Mouse (Mus musculus): ENCODE results near the gene Hist1h4b. TPM values are rescaled to one million over a fixed set of nuclear protein-coding genes. Genes with fewer than 3 reads are reported as not detected.

Gene Hist1h4b
- polyA plus RNA-seq (2012; rRNA removed), result 4.9 and 7.8 TPM in 2 replicates

GRCm38 (mm10) chr13:23756790-23757189, at the start of gene Hist1h4b:
TSS of gene Hist1h4b (plus strand) at chr13:23757013.

GRCm38 (mm10) chr13:23710374-23711089, 46.3 kb upstream of the Hist1h4b start, which contains the start of gene Hfe:
TSS of gene Hfe (minus strand) at chr13:23710854.

DNA sequence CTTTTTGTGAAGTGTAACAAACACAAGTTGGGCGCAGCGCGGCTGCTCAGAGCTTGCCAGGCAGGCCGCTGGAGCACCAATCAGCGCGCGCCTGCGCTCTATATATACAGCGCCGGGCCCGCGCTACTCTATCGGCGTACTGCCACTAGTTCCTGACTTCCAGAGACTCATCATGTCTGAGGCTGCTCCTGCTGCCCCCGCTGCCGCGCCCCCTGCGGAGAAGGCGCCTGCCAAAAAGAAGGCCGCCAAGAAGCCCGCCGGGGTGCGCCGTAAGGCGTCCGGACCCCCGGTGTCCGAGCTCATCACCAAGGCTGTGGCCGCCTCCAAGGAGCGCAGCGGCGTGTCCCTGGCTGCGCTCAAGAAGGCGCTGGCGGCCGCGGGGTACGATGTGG, 18.1 kb upstream of the Hist1h4b start, which contains the start of gene Hist1h1c:
Gene Hist1h1c, plus strand, starts transcription at position 132 of the 392 bp plus-strand sequence.

GRCm38 (mm10) chr13:23745381-23746161, 11.2 kb upstream of the Hist1h4b start, which contains the start of gene Hist1h3c:
TSS of gene Hist1h3c (minus strand) at chr13:23745602.

DNA sequence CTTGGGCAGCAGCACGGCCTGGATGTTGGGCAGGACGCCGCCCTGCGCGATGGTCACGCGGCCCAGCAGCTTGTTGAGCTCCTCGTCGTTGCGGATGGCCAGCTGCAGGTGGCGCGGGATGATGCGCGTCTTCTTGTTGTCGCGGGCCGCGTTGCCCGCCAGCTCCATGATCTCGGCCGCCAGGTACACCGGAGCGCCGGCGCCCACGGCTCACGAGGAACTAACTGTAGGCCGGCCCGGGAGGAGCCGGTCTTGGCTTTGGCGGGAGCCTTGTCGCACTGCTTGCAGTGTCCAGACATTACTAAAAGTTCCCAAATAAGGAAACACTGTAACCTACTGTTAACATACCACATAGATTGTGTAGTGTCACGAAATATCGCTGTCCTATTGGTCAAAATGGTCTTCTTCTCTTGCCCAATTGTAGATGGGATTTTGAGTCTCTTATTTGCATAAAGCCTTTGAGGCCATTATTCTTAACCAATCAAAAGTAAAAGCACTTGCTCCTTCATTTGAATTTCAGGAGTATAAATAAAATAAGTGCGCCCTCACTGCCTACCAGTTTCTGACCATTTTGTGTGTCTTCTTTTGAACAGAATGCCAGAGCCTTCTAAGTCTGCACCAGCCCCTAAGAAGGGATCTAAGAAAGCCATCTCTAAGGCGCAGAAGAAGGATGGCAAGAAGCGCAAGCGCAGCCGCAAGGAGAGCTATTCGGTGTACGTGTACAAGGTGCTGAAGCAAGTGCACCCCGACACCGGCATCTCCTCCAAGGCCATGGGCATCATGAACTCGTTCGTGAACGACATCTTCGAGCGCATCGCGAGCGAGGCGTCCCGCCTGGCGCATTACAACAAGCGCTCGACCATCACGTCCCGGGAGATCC, 10.4 kb upstream of the Hist1h4b start, which contains the start of gene Hist1h2bb:
Gene Hist1h2bb, plus strand, starts transcription at position 534 of the 880 bp plus-strand sequence.

GRCm38 (mm10) chr13:23750839-23751477, 5.9 kb upstream of the Hist1h4b start, which contains the start of gene Hist1h2ab:
TSS of gene Hist1h2ab (plus strand) at chr13:23751126.

GRCm38 (mm10) chr13:23752067-23752741, 4.6 kb upstream of the Hist1h4b start, which contains the start of gene Hist1h3b:
TSS of gene Hist1h3b (plus strand) at chr13:23752267.

GRCm38 (mm10) chr13:23760972-23761864, 4.4 kb downstream of the Hist1h4b start, which contains the start of gene Hist1h4a:
TSS of gene Hist1h4a (minus strand) at chr13:23761230.

DNA sequence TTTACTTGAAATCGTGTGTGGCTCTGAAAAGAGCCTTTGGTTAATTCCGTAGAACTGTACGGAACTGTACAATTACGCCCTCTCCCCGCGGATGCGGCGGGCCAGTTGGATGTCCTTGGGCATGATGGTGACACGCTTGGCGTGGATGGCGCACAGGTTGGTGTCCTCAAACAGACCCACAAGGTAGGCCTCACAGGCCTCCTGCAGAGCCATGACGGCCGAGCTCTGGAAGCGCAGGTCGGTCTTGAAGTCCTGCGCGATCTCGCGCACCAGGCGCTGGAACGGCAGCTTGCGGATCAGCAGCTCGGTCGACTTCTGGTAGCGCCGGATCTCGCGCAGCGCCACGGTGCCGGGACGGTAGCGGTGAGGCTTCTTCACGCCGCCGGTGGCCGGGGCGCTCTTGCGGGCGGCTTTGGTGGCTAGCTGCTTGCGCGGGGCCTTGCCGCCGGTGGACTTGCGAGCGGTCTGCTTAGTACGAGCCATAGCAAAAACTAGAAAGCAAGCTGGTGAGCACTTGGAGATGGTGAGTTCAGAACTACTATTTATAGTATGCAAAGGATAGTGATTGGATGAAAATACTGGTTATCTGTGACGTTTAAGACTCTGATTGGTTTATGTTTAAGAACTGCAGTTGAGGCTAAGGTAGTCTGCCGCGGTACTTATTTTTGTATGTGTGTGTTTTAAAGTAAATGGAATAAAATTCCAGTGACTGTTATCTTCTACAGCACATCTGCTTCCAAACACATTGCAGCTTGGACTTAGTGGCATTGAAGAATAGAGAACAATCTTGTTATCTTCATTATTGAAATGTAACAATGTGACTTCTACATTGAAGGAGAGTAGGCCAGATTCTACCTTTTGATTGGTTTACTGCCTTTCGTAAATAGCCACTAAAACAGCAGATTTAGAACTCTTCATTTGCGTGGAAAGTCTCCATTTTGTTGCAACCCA, 5.3 kb downstream of the Hist1h4b start, which contains the start of gene Hist1h3a:
Gene Hist1h3a, minus strand, starts transcription at position 516 of the 951 bp plus-strand sequence.

GRCm38 (mm10) chr13:23763586-23764323, 6.9 kb downstream of the Hist1h4b start, which contains the start of gene Hist1h1a:
TSS of gene Hist1h1a (plus strand) at chr13:23763666.

GRCm38 (mm10) chr13:23769613-23770012, 12.8 kb downstream of the Hist1h4b start, which contains the start of gene Trim38:
TSS of gene Trim38 (plus strand) at chr13:23769913.

GRCm38 (mm10) chr13:23806422-23807052, 49.7 kb downstream of the Hist1h4b start, which contains the start of gene Slc17a2:
TSS of gene Slc17a2 (plus strand) at chr13:23806993.

Other genes starting within 250 kb of the Hist1h4b start
- gene Hist1h4h, start 226.0 kb upstream of the Hist1h4b start, polyA plus RNA-seq (2012; rRNA removed), result 10.2 and 10.6 TPM in 2 replicates
- gene Hist1h2af, start 223.1 kb upstream of the Hist1h4b start, polyA plus RNA-seq (2012; rRNA removed), result 47.4 and 62.7 TPM in 2 replicates
- gene Hist1h3g, start 221.6 kb upstream of the Hist1h4b start, polyA plus RNA-seq (2012; rRNA removed), result 2.2 and 4.8 TPM in 2 replicates
- gene Hist1h2bh, start 213.6 kb upstream of the Hist1h4b start, polyA plus RNA-seq (2012; rRNA removed), result 0.52 and 0.80 TPM in 2 replicates
- gene Hist1h3f, start 213.0 kb upstream of the Hist1h4b start, polyA plus RNA-seq (2012; rRNA removed), result 0.48 and 0.52 TPM in 2 replicates
- 4.7 and 5.8 TPM in 2 replicates for gene Hist1h4f, start 205.4 kb upstream of the Hist1h4b start, polyA plus RNA-seq (2012; rRNA removed)
- 0.14 and 0.15 TPM in 2 replicates for gene Hist1h1d, start 203.8 kb upstream of the Hist1h4b start, polyA plus RNA-seq (2012; rRNA removed)
- 5.6 and 7.2 TPM in 2 replicates for gene Hist1h3e, start 194.6 kb upstream of the Hist1h4b start, polyA plus RNA-seq (2012; rRNA removed)
- gene Hist1h2ae, start 185.8 kb upstream of the Hist1h4b start, polyA plus RNA-seq (2012; rRNA removed), result 4.4 and 4.5 TPM in 2 replicates
- 7.1 and 9.6 TPM in 2 replicates for gene Hist1h2bg, start 185.6 kb upstream of the Hist1h4b start, polyA plus RNA-seq (2012; rRNA removed)
- gene Hist1h2bf, start 182.8 kb upstream of the Hist1h4b start, polyA plus RNA-seq (2012; rRNA removed), result 2.3 and 2.6 TPM in 2 replicates
- 1.6 and 1.8 TPM in 2 replicates for gene Hist1h2ad, start 182.6 kb upstream of the Hist1h4b start, polyA plus RNA-seq (2012; rRNA removed)
- gene Hist1h3d, start 181.2 kb upstream of the Hist1h4b start, polyA plus RNA-seq (2012; rRNA removed), result 4.3 and 5.6 TPM in 2 replicates
- gene Hist1h4d, start 175.4 kb upstream of the Hist1h4b start, polyA plus RNA-seq (2012; rRNA removed), result 1.9 and 2.8 TPM in 2 replicates
- gene Hist1h2be, start 135.9 kb upstream of the Hist1h4b start, polyA plus RNA-seq (2012; rRNA removed), result 1.2 and 1.5 TPM in 2 replicates
- gene Hist1h1e, start 134.5 kb upstream of the Hist1h4b start, polyA plus RNA-seq (2012; rRNA removed), result 1.8 and 1.9 TPM in 2 replicates
- 0.62 and 0.67 TPM in 2 replicates for gene Hist1h2ac, start 73.1 kb upstream of the Hist1h4b start, polyA plus RNA-seq (2012; rRNA removed)
- gene Hist1h2bc, start 72.8 kb upstream of the Hist1h4b start, polyA plus RNA-seq (2012; rRNA removed), result 32.4 and 40.3 TPM in 2 replicates
- gene Hist1h1t, start 61.2 kb upstream of the Hist1h4b start, polyA plus RNA-seq (2012; rRNA removed), result not detected in 2 replicates
- 2.6 and 3.4 TPM in 2 replicates for gene Hist1h4c, start 58.6 kb upstream of the Hist1h4b start, polyA plus RNA-seq (2012; rRNA removed)
- 1.5 and 2.0 TPM in 2 replicates for gene Hfe, start 46.2 kb upstream of the Hist1h4b start, polyA plus RNA-seq (2012; rRNA removed)
- 12.8 and 15.6 TPM in 2 replicates for gene Hist1h1c, start 18.2 kb upstream of the Hist1h4b start, polyA plus RNA-seq (2012; rRNA removed)
- 3.9 and 4.1 TPM in 2 replicates for gene Hist1h3c, start 11.4 kb upstream of the Hist1h4b start, polyA plus RNA-seq (2012; rRNA removed)
- gene Hist1h2bb, start 10.3 kb upstream of the Hist1h4b start, polyA plus RNA-seq (2012; rRNA removed), result 1.9 and 2.7 TPM in 2 replicates
- gene Hist1h2ab, start 5.9 kb upstream of the Hist1h4b start, polyA plus RNA-seq (2012; rRNA removed), result 6.3 and 6.8 TPM in 2 replicates
- gene Hist1h3b, start 4.7 kb upstream of the Hist1h4b start, polyA plus RNA-seq (2012; rRNA removed), result 7.5 and 8.8 TPM in 2 replicates
- 2.3 and 3.4 TPM in 2 replicates for gene Hist1h4a, start 4.2 kb downstream of the Hist1h4b start, polyA plus RNA-seq (2012; rRNA removed)
- 5.1 and 5.4 TPM in 2 replicates for gene Hist1h3a, start 5.4 kb downstream of the Hist1h4b start, polyA plus RNA-seq (2012; rRNA removed)
- 0.66 and 1.8 TPM in 2 replicates for gene Hist1h1a, start 6.7 kb downstream of the Hist1h4b start, polyA plus RNA-seq (2012; rRNA removed)
- gene Trim38, start 12.9 kb downstream of the Hist1h4b start, polyA plus RNA-seq (2012; rRNA removed), result 0.04 TPM in 1 of 2 replicates, not detected in the other
- 0.01 TPM in 1 of 2 replicates, not detected in the other for gene Slc17a2, start 50.0 kb downstream of the Hist1h4b start, polyA plus RNA-seq (2012; rRNA removed)
- gene Slc17a3, start 82.4 kb downstream of the Hist1h4b start, polyA plus RNA-seq (2012; rRNA removed), result 0.01 and 0.05 TPM in 2 replicates
- 0.03 TPM in 1 of 2 replicates, not detected in the other for gene Slc17a1, start 110.7 kb downstream of the Hist1h4b start, polyA plus RNA-seq (2012; rRNA removed)
- not detected in 2 replicates for gene Slc17a4, start 158.0 kb downstream of the Hist1h4b start, polyA plus RNA-seq (2012; rRNA removed)
- gene Hist1h2ba, start 177.1 kb downstream of the Hist1h4b start, polyA plus RNA-seq (2012; rRNA removed), result not detected in 2 replicates
- not detected in 2 replicates for gene Hist1h2aa, start 177.4 kb downstream of the Hist1h4b start, polyA plus RNA-seq (2012; rRNA removed)
- gene Scgn, start 234.2 kb downstream of the Hist1h4b start, polyA plus RNA-seq (2012; rRNA removed), result 1.5 and 2.6 TPM in 2 replicates